Mouse (Mus musculus): ENCODE results near the gene Mrpl33. TPM values are rescaled to one million over a fixed set of nuclear protein-coding genes. Genes with fewer than 3 reads are reported as not detected.

Mrpl33 gene
- polyA plus RNA-seq, 1 experiment from 2014 or later = 213 TPM

DNA sequence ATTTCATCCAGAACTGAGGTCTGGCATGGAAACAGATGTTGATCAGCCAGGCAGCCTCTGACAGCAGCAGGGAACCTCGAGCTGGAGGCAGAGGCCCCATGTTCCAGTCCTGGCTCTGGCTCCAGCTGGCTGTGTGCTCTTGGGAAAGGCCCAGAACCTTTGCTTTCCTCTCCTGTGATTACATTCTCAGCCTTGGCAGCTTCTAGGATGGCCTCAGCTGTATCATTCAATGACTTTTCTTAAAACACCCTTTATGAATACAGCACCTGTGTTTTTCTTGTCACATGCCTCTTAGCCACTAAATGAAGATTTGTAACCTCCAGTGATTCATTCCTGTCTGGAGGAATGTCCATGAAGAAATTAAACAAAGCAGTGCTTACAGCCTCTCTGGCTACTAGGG lies 69.4 kb downstream of the Mrpl33 start:
- no peak overlapping the region for H3K9ac ChIP-seq (ENCODE audit: low read depth, low read length)
- no peak overlapping the region for H3K27ac ChIP-seq (ENCODE audit: low read depth, low read length)
- DNase-seq (ENCODE audit: low spot score) (no peak), ATAC-seq (ENCODE audit: low FRiP score) (no peak)
- WGBS = 21% methylated on average over 1 of the region's 1 CpGs
- no peak overlapping the region for H3K4me2 ChIP-seq (replicated peaks; ENCODE audit: low read depth, low read length)
- H3K36me3 ChIP-seq (ENCODE audit: control insufficient read depth, insufficient read depth, low read length) = no peaks in the 10 kb centered on the region
- H3K4me3 ChIP-seq (ENCODE audit: low read depth, low read length) = no peak overlapping the region
- no peaks in the 10 kb centered on the region for H3K9me3 ChIP-seq (ENCODE audit: control insufficient read depth, low read length)
- no peaks in the 10 kb centered on the region for H3K27me3 ChIP-seq (ENCODE audit: control insufficient read depth, insufficient read depth, low read length)
- no peaks in the 10 kb centered on the region for H3K4me1 ChIP-seq (replicated peaks; ENCODE audit: control insufficient read depth, insufficient read depth, low read length)

GRCm38 (mm10) chr5:31668325-31668968 lies 71.7 kb downstream of the Mrpl33 start:
- Histone ChIP-seq H3K36me3 (ENCODE audit: control insufficient read depth, insufficient read depth, low read length) (no peaks in the 10 kb centered on the region), H3K4me1 (replicated peaks; ENCODE audit: control insufficient read depth, insufficient read depth, low read length) (no peaks in the 10 kb centered on the region), H3K27ac (ENCODE audit: low read depth, low read length) (no peak overlapping the region), H3K4me3 (ENCODE audit: low read depth, low read length) (no peak overlapping the region), H3K9me3 (ENCODE audit: control insufficient read depth, low read length) (no peaks in the 10 kb centered on the region), H3K27me3 (ENCODE audit: control insufficient read depth, insufficient read depth, low read length) (no peaks in the 10 kb centered on the region), H3K9ac (ENCODE audit: low read depth, low read length) (no peak overlapping the region), H3K4me2 (replicated peaks; ENCODE audit: low read depth, low read length) (no peak overlapping the region)
- 71% methylated on average over 13 of the region's 13 CpGs for WGBS
- ATAC-seq (ENCODE audit: low FRiP score) (no peak), DNase-seq (ENCODE audit: low spot score) (no peak)

DNA sequence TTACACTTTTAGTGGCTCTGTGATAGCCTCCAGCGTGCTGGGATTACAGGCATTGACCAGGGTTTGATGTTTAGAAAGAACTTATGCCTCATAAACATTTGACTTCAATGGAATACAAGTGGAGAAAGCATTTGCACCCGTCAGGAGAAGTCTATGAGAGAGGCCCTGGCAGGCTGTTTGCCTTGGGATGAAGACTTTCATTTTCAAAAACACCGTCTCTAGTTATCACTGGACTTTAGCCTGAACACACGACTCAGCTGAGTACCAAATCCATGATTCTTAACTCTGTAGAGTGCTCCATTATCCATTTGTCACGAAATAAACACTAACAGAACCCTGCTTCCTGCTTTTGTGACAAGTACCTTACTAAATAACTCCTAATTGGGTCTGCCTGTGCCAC lies 73.2 kb downstream of the Mrpl33 start:
- Histone ChIP-seq H3K27ac (ENCODE audit: low read depth, low read length) (no peak overlapping the region), H3K27me3 (ENCODE audit: control insufficient read depth, insufficient read depth, low read length) (no peaks in the 10 kb centered on the region), H3K9ac (ENCODE audit: low read depth, low read length) (no peak overlapping the region), H3K4me1 (replicated peaks; ENCODE audit: control insufficient read depth, insufficient read depth, low read length) (no peaks in the 10 kb centered on the region), H3K4me2 (replicated peaks; ENCODE audit: low read depth, low read length) (no peak overlapping the region), H3K4me3 (ENCODE audit: low read depth, low read length) (no peak overlapping the region), H3K9me3 (ENCODE audit: control insufficient read depth, low read length) (no peaks in the 10 kb centered on the region), H3K36me3 (ENCODE audit: control insufficient read depth, insufficient read depth, low read length) (no peaks in the 10 kb centered on the region)
- 78% methylated on average over 5 of the region's 5 CpGs for WGBS
- DNase-seq (ENCODE audit: low spot score) (no peak), ATAC-seq (ENCODE audit: low FRiP score) (no peak)

DNA sequence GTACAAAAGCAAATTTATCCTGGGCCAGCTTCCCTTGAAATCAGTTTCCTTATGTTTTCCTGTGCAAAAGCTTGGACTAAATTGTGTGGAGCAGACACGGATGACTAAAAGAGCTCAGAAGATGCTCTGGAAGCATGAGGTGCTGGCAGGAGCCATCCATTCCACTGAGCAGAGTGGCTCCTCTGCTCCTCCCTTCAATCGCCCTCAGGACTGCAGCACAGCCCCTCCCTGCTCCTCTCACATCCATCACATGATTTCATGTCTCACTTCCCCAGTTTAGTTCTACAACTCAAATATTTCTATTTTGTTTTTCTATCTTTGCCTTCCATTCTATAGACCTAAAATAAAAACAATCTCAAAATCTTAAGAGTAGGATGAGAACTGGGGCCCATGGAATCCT lies 74.4 kb downstream of the Mrpl33 start:
- no peak overlapping the region for H3K4me2 ChIP-seq (replicated peaks; ENCODE audit: low read depth, low read length)
- no peak overlapping the region for H3K27ac ChIP-seq (ENCODE audit: low read depth, low read length)
- no peaks in the 10 kb centered on the region for H3K9me3 ChIP-seq (ENCODE audit: control insufficient read depth, low read length)
- no peaks in the 10 kb centered on the region for H3K4me1 ChIP-seq (replicated peaks; ENCODE audit: control insufficient read depth, insufficient read depth, low read length)
- H3K4me3 ChIP-seq (ENCODE audit: low read depth, low read length) = no peak overlapping the region
- H3K27me3 ChIP-seq (ENCODE audit: control insufficient read depth, insufficient read depth, low read length) = no peaks in the 10 kb centered on the region
- WGBS = 79% methylated on average over 2 of the region's 2 CpGs
- ATAC-seq (ENCODE audit: low FRiP score) (no peak), DNase-seq (ENCODE audit: low spot score) (no peak)
- no peak overlapping the region for H3K9ac ChIP-seq (ENCODE audit: low read depth, low read length)
- no peaks in the 10 kb centered on the region for H3K36me3 ChIP-seq (ENCODE audit: control insufficient read depth, insufficient read depth, low read length)

- no peak overlapping the region for H3K27ac ChIP-seq (ENCODE audit: low read depth, low read length)
- DNase-seq (ENCODE audit: low spot score) (no peak), ATAC-seq (ENCODE audit: low FRiP score) (no peak)
- H3K4me2 ChIP-seq (replicated peaks; ENCODE audit: low read depth, low read length) = no peak overlapping the region
- H3K27me3 ChIP-seq (ENCODE audit: control insufficient read depth, insufficient read depth, low read length) = no peaks in the 10 kb centered on the region
- no peaks in the 10 kb centered on the region for H3K4me1 ChIP-seq (replicated peaks; ENCODE audit: control insufficient read depth, insufficient read depth, low read length)
- no peak overlapping the region for H3K4me3 ChIP-seq (ENCODE audit: low read depth, low read length)
- no peak overlapping the region for H3K9ac ChIP-seq (ENCODE audit: low read depth, low read length)
- H3K9me3 ChIP-seq (ENCODE audit: control insufficient read depth, low read length) = no peaks in the 10 kb centered on the region
- WGBS = 88% methylated on average over 2 of the region's 2 CpGs
- H3K36me3 ChIP-seq (ENCODE audit: control insufficient read depth, insufficient read depth, low read length) = no peaks in the 10 kb centered on the region
These were observed 76.7 kb downstream of the Mrpl33 start for GRCm38 (mm10) chr5:31673431-31673830.

- H3K9me3 ChIP-seq (ENCODE audit: control insufficient read depth, low read length) = no peaks in the 10 kb centered on the region
- H3K27me3 ChIP-seq (ENCODE audit: control insufficient read depth, insufficient read depth, low read length) = no peaks in the 10 kb centered on the region
- no peak for DNase-seq (ENCODE audit: low spot score)
- no peak for ATAC-seq (ENCODE audit: low FRiP score)
- H3K9ac ChIP-seq (ENCODE audit: low read depth, low read length) = no peak overlapping the region
- no peaks in the 10 kb centered on the region for H3K4me1 ChIP-seq (replicated peaks; ENCODE audit: control insufficient read depth, insufficient read depth, low read length)
- no peaks in the 10 kb centered on the region for H3K36me3 ChIP-seq (ENCODE audit: control insufficient read depth, insufficient read depth, low read length)
- no peak overlapping the region for H3K27ac ChIP-seq (ENCODE audit: low read depth, low read length)
- WGBS = 81% methylated on average over 1 of the region's 1 CpGs
- no peak overlapping the region for H3K4me3 ChIP-seq (ENCODE audit: low read depth, low read length)
- H3K4me2 ChIP-seq (replicated peaks; ENCODE audit: low read depth, low read length) = no peak overlapping the region
These were observed 81.3 kb downstream of the Mrpl33 start for GRCm38 (mm10) chr5:31678000-31678399.

- no peaks in the 10 kb centered on the region for H3K4me1 ChIP-seq (replicated peaks; ENCODE audit: control insufficient read depth, insufficient read depth, low read length)
These were observed 83.4 kb downstream of the Mrpl33 start for GRCm38 (mm10) chr5:31680183-31680582.

GRCm38 (mm10) chr5:31682305-31682704 lies 85.6 kb downstream of the Mrpl33 start:
- H3K9ac ChIP-seq (ENCODE audit: low read depth, low read length) = no peak overlapping the region
- DNase-seq (ENCODE audit: low spot score) (no peak), ATAC-seq (ENCODE audit: low FRiP score) (no peak)
- H3K27me3 ChIP-seq (ENCODE audit: control insufficient read depth, insufficient read depth, low read length) = no peaks in the 10 kb centered on the region
- no peaks in the 10 kb centered on the region for H3K4me1 ChIP-seq (replicated peaks; ENCODE audit: control insufficient read depth, insufficient read depth, low read length)
- no peak overlapping the region for H3K4me2 ChIP-seq (replicated peaks; ENCODE audit: low read depth, low read length)
- no peaks in the 10 kb centered on the region for H3K36me3 ChIP-seq (ENCODE audit: control insufficient read depth, insufficient read depth, low read length)
- no peak overlapping the region for H3K27ac ChIP-seq (ENCODE audit: low read depth, low read length)
- WGBS = 89% methylated on average over 1 of the region's 1 CpGs
- no peaks in the 10 kb centered on the region for H3K9me3 ChIP-seq (ENCODE audit: control insufficient read depth, low read length)
- no peak overlapping the region for H3K4me3 ChIP-seq (ENCODE audit: low read depth, low read length)

More at GRCm38 (mm10) chr5:31680183-31680582, 83.4 kb downstream of the Mrpl33 start:
- Histone ChIP-seq H3K9ac (ENCODE audit: low read depth, low read length) (no peak overlapping the region), H3K4me3 (ENCODE audit: low read depth, low read length) (no peak overlapping the region), H3K27me3 (ENCODE audit: control insufficient read depth, insufficient read depth, low read length) (no peaks in the 10 kb centered on the region), H3K36me3 (ENCODE audit: control insufficient read depth, insufficient read depth, low read length) (no peaks in the 10 kb centered on the region), H3K27ac (ENCODE audit: low read depth, low read length) (no peak overlapping the region), H3K4me2 (replicated peaks; ENCODE audit: low read depth, low read length) (no peak overlapping the region), H3K9me3 (ENCODE audit: control insufficient read depth, low read length) (no peaks in the 10 kb centered on the region)
- no peak for ATAC-seq (ENCODE audit: low FRiP score)
- DNase-seq (ENCODE audit: low spot score) = no peak
- 80% methylated on average over 4 of the region's 4 CpGs for WGBS

- Histone ChIP-seq H3K27ac (ENCODE audit: low read depth, low read length) (no peak overlapping the region), H3K4me3 (ENCODE audit: low read depth, low read length) (no peak overlapping the region)
These were observed 89.3 kb downstream of the Mrpl33 start for GRCm38 (mm10) chr5:31686040-31686439.

More at GRCm38 (mm10) chr5:31686040-31686439, 89.3 kb downstream of the Mrpl33 start:
- Histone ChIP-seq H3K36me3 (ENCODE audit: control insufficient read depth, insufficient read depth, low read length) (no peaks in the 10 kb centered on the region), H3K4me1 (replicated peaks; ENCODE audit: control insufficient read depth, insufficient read depth, low read length) (no peaks in the 10 kb centered on the region), H3K27me3 (ENCODE audit: control insufficient read depth, insufficient read depth, low read length) (no peaks in the 10 kb centered on the region), H3K4me2 (replicated peaks; ENCODE audit: low read depth, low read length) (no peak overlapping the region), H3K9ac (ENCODE audit: low read depth, low read length) (no peak overlapping the region), H3K9me3 (ENCODE audit: control insufficient read depth, low read length) (no peaks in the 10 kb centered on the region)
- ATAC-seq (ENCODE audit: low FRiP score) = no peak
- DNase-seq (ENCODE audit: low spot score) = no peak
- WGBS = 72% methylated on average over 2 of the region's 2 CpGs

Measured in hindbrain, embryonic 11.5 days (tissue).